Mouse (Mus musculus): ENCODE measurements around the gene Abca4. TPM values are rescaled to one million over a fixed set of nuclear protein-coding genes. Genes with fewer than 3 reads are reported as not detected.

Gene Abca4
- polyA plus RNA-seq (2017; shearing (Covaris generic)): not detected

GRCm38 (mm10) chr3:122043799-122044547, at the start of gene Abca4:
Gene Abca4 (plus strand): TSS chr3:122044443.

Other genes starting within 250 kb of the Abca4 start
- gene Abcd3, start 229.1 kb upstream of the Abca4 start, polyA plus RNA-seq (2017; shearing (Covaris generic)): 14.4 TPM
- gene Arhgap29, start 91.9 kb upstream of the Abca4 start, polyA plus RNA-seq (2017; shearing (Covaris generic)): 1.1 TPM
- 2.9 TPM for gene Gclm, start 201.1 kb downstream of the Abca4 start, polyA plus RNA-seq (2017; shearing (Covaris generic))
- 100 TPM for gene Dnttip2, start 229.9 kb downstream of the Abca4 start, polyA plus RNA-seq (2017; shearing (Covaris generic))
- gene Bcar3, start 249.7 kb downstream of the Abca4 start, polyA plus RNA-seq (2017; shearing (Covaris generic)): 0.57 TPM

Measured in activated CD4-positive, CD25-positive, alpha-beta regulatory T cell, adult 9 weeks (primary cell).